19 mouse cellular contexts compared by ENCODE assay signal in the genomic region with DNA sequence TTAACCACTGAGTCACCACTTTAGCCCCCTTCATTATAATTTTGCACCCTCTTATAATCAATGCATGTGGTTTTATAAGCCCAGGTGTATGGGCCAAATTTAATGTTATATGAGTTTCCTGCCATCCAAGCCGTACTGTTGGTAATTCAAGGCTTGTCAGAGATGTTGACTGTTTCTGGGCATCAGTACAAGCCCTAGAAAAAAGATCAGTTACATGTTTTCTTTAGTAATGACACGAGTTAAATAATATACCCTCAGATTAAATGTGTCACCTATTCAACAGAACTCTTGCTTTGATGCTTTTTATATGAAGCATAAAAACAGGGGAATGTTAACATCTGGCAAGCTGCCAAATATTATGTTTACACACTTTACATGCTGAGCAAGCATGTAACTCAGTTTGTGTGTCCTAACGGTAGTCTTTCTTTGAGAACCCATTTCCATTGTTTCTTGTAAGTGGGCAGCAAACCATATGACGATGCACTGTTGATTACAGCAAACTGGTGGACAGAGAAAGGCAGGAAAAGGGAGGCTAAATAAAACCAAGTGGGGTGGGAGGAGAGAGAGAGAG.
"Had no signal": no experiment of that assay in that cellular context is flagged by ENCODE, and none has a peak within 500 bp of the region (broad histone marks: within the 10 kb centered on the region; RNA-seq: fewer than 3 reads in every experiment).

No protein-coding gene starts in this region.

- H3K27me3 ChIP-seq: liver, embryonic 13.5 days; megakaryocyte, embryonic 14.5 days; midbrain, embryonic 13.5 days; neural tube, embryonic 13.5 days had no signal

- H3K4me1 ChIP-seq: liver, embryonic 13.5 days; midbrain, embryonic 10.5 days; midbrain, embryonic 13.5 days; neural tube, embryonic 13.5 days had no signal

- H3K4me3 ChIP-seq: layer of hippocampus, adult 2 months; liver, embryonic 13.5 days; megakaryocyte, embryonic 14.5 days; midbrain, embryonic 10.5 days; midbrain, embryonic 13.5 days; myocyte; neural tube, embryonic 13.5 days had no signal

- H3K27ac ChIP-seq: layer of hippocampus, adult 2 months; liver, embryonic 13.5 days; midbrain, embryonic 10.5 days; midbrain, embryonic 13.5 days; neural tube, embryonic 13.5 days had no signal

- H3K9ac ChIP-seq: liver, embryonic 13.5 days; midbrain, embryonic 13.5 days; neural tube, embryonic 13.5 days had no signal

- ATAC-seq: midbrain, embryonic 13.5 days; midbrain, embryonic 16.5 days had no signal

- DNase-seq: kidney, adult 9 months; kidney, postnatal 25 days; layer of hippocampus, adult 9-11 months; liver, embryonic 13.5 days; lung, adult 2 months; lung, postnatal 10 days; lung, postnatal 36 days; retina, postnatal 1 day; right cerebral cortex, postnatal 25 days; spleen, adult 18-20 months; thymus, adult 18-20 months; thymus, postnatal 36 days had no signal

- H3K4me2 ChIP-seq: liver, embryonic 13.5 days; midbrain, embryonic 13.5 days; neural tube, embryonic 13.5 days had no signal

- H3K36me3 ChIP-seq: liver, embryonic 13.5 days; midbrain, embryonic 10.5 days; midbrain, embryonic 13.5 days; neural tube, embryonic 13.5 days had no signal

- H3K9me3 ChIP-seq: liver, embryonic 13.5 days; megakaryocyte, embryonic 14.5 days; midbrain, embryonic 10.5 days; midbrain, embryonic 13.5 days; neural tube, embryonic 13.5 days had no signal
